Mouse (Mus musculus) lung, postnatal 10 days (tissue): ENCODE measurements around the gene Lmtk2.

Source experiments
- DNase-seq: peaks from one replicate; pipeline ENCODE4 v3.0.0; 2021

Gene Lmtk2

GRCm38 (mm10) chr5:144181249-144181648 lies 81.0 kb downstream of the Lmtk2 start:
- DNase-seq: no peak

- no peak for DNase-seq
Observed at GRCm38 (mm10) chr5:144182542-144183247, 82.5 kb downstream of the Lmtk2 start.

GRCm38 (mm10) chr5:144183248-144183559 lies 83.0 kb downstream of the Lmtk2 start:
- DNase-seq: no peak

GRCm38 (mm10) chr5:144183647-144184335 lies 83.6 kb downstream of the Lmtk2 start:
- DNase-seq: peak; percentile 71

GRCm38 (mm10) chr5:144184350-144185045 lies 84.3 kb downstream of the Lmtk2 start:
- no peak for DNase-seq

- no peak for DNase-seq
Observed at GRCm38 (mm10) chr5:144188422-144188821, 88.2 kb downstream of the Lmtk2 start.

- no peak for DNase-seq
Observed at GRCm38 (mm10) chr5:144189327-144189726, 89.1 kb downstream of the Lmtk2 start.

GRCm38 (mm10) chr5:144189950-144190583 lies 89.8 kb downstream of the Lmtk2 start, which contains the start of gene Bhlha15:
TSS of gene Bhlha15 (plus strand) at chr5:144190286.
- peak; percentile 66 for DNase-seq

GRCm38 (mm10) chr5:144191026-144191425 lies 90.8 kb downstream of the Lmtk2 start:
- DNase-seq: no peak

GRCm38 (mm10) chr5:144192673-144193072 lies 92.4 kb downstream of the Lmtk2 start:
- no peak for DNase-seq

GRCm38 (mm10) chr5:144194416-144194815 lies 94.2 kb downstream of the Lmtk2 start:
- no peak for DNase-seq

- no peak for DNase-seq
Observed at GRCm38 (mm10) chr5:144195567-144195966, 95.3 kb downstream of the Lmtk2 start.

GRCm38 (mm10) chr5:144200616-144201015 lies 100.4 kb downstream of the Lmtk2 start:
- no peak for DNase-seq

- no peak for DNase-seq
Observed at GRCm38 (mm10) chr5:144202430-144202829, 102.2 kb downstream of the Lmtk2 start.

- DNase-seq: no peak
Observed at GRCm38 (mm10) chr5:144203398-144203959, 103.2 kb downstream of the Lmtk2 start.

- no peak for DNase-seq
Observed at GRCm38 (mm10) chr5:144204303-144204702, 104.1 kb downstream of the Lmtk2 start.

- no peak for DNase-seq
Observed at GRCm38 (mm10) chr5:144204911-144205310, 104.7 kb downstream of the Lmtk2 start.

- no peak for DNase-seq
Observed at GRCm38 (mm10) chr5:144206069-144206468, 105.8 kb downstream of the Lmtk2 start.

- peak; percentile 52 for DNase-seq
Observed at GRCm38 (mm10) chr5:144207478-144207877, 107.2 kb downstream of the Lmtk2 start.

- peak; percentile 77 for DNase-seq
Observed at GRCm38 (mm10) chr5:144214453-144214852, 114.2 kb downstream of the Lmtk2 start.

GRCm38 (mm10) chr5:144215992-144216391 lies 115.8 kb downstream of the Lmtk2 start:
- no peak for DNase-seq

- no peak for DNase-seq
Observed at GRCm38 (mm10) chr5:144218061-144218460, 117.8 kb downstream of the Lmtk2 start.

- peak; percentile 64 for DNase-seq
Observed at GRCm38 (mm10) chr5:144219306-144219705, 119.1 kb downstream of the Lmtk2 start.
